In the genomic region with DNA sequence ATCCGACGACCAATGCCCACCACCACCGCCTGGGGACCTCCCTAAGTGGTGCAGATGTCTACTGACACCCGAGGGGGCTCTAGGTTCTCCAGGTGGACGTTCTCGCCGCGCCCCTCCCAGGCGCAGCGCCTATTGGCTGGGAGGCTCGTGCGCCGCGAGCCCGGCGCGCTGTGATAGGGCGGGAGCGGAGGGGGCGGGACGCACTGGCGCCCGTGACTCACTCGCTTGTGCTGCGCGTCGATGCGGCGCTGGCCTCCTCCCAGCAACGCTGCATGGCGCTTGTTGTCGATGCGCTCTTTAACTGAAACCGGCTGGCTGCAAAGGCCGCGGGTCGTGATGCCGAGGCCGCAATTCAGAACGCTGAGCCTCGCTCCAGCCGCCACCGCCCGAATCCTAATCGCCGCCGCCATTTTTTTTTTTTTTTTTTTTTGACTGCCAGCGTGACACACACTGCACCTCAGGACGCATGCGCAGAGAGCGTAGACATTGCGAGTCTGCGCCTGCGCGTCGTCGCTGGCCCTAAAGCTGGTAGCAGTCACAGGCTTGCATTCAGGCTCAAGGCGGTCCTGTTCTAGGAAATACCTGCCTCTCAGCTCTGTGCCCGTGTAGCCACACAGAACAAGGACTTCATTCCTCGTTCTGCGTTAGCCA, we compare ENCODE assay signal across 8 mouse cellular contexts. TPM values are rescaled to one million over a fixed set of nuclear protein-coding genes. Genes with fewer than 3 reads are reported as not detected.
DNase-seq lines count a peak whose midpoint lies in the region; ATAC-seq lines count a peak whose summit lies in the region.

Gene Pccb (minus strand): TSS at position 451 of the 651 bp plus-strand sequence.

- peak within 1 kb of the TSS; percentile 54 for H3K4me3 ChIP-seq in hindbrain, embryonic 15.5 days

- no peaks in the 10 kb centered on the region for H3K9me3 ChIP-seq in hindbrain, embryonic 15.5 days

- ATAC-seq in hindbrain, embryonic 15.5 days (ENCODE audit: low FRiP score, low read depth) = peak; percentile 99

- DNase-seq in R1 (ENCODE audit: low read depth, low spot score) = peak; percentile 97
- peak; percentile 98 to 99 for DNase-seq in cerebellum, postnatal 25 days
- peak; percentile 93 to 97 for DNase-seq in frontal cortex, postnatal 36 days (ENCODE audit: low spot score in 2 of 2)
- peak; percentile 97 for DNase-seq in left cerebral cortex, adult 11 months (ENCODE audit: low spot score)
- DNase-seq in lung, postnatal 4 days = peak; percentile 97
- peak; percentile 96 for DNase-seq in retina, postnatal 7 days (ENCODE audit: low read depth, low spot score)
- peak; percentile 90 for DNase-seq in urinary bladder, adult 2 months (ENCODE audit: low spot score)

- no peaks in the 10 kb centered on the region for H3K36me3 ChIP-seq in hindbrain, embryonic 15.5 days

- WGBS in hindbrain, embryonic 15.5 days = under 1% methylated on average over 61 of the region's 61 CpGs

- peak within 1 kb of the TSS; percentile 98 for H3K27ac ChIP-seq in hindbrain, embryonic 15.5 days (replicated peaks)

- peaks cover 16% of the 10 kb centered on the region for H3K4me1 ChIP-seq in hindbrain, embryonic 15.5 days (replicated peaks)

- peak within 1 kb of the TSS; percentile 75 for H3K4me2 ChIP-seq in hindbrain, embryonic 15.5 days

- H3K9ac ChIP-seq in hindbrain, embryonic 15.5 days = peak within 1 kb of the TSS; percentile 65

- H3K27me3 ChIP-seq in hindbrain, embryonic 15.5 days = no peaks in the 10 kb centered on the region

RNA-seq across cellular contexts. Expression of gene Pccb, which starts in this region (rescaled TPM):
- polyA plus RNA-seq in hindbrain, embryonic 15.5 days (2015; fragmentation: Nextera tagmentation; extraction: Ambion mirVana) = 24.3 and 25.5 TPM in 2 replicates
- polyA plus RNA-seq in urinary bladder, adult 2 months (2012; rRNA removed) = 56.6 and 61.2 TPM in 2 replicates

Comparison
In these comparisons a context has a peak if more than half of its experiments do, and no peak if none do; other contexts are left out.
1. Peak in every context shown above with its lines: DNase-seq, ATAC-seq, H3K4me3 ChIP-seq and H3K27ac ChIP-seq.